Mouse (Mus musculus) liver, embryonic 14.5 days (tissue): ENCODE results near the gene Car14.

Experiments used
- CTCF ChIP-seq: IDR thresholded peaks from 2 replicates; pipeline ENCODE4 v1.5.1; 2016; ENCODE audit warnings: antibody characterized with exemption, low read depth, control low read depth
- EP300 ChIP-seq: IDR thresholded peaks from 2 replicates; pipeline ENCODE4 v1.6.1; 2016; ENCODE audit warnings: antibody characterized with exemption, low read depth

DNA sequence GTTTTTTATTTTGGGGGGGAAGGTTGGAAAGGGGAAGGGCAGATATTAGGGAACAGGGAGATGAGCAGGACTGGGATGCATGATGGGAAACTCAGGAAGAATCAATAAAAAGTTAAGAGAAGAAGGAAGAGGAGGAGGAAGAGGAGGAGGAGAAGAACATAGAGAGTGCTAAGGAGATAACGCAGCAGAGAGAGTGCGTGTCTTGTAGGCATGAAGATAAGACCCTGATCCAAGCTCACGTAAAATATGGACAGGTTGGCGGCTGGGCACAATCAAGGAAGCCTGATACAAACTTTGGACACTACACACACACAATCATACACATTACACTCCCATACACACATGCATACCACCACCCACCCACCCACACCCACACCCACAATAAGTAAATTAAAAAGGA is 10.2 kb upstream of the Car14 start:
- no peak for TF ChIP-seq CTCF
- TF ChIP-seq EP300 = no peak
